Mouse (Mus musculus): ENCODE data around the gene Tgfb2.

- no peak for TF ChIP-seq CTCF (IDR thresholded peaks at IDR 0.05 in 2 of 3, conservative IDR thresholded peaks at IDR 0.05 in 1 of 3; ENCODE audit: control insufficient read depth in 1 of 3, insufficient read depth in 1 of 3, low read depth in 2 of 3, low read length in 3 of 3, poor library complexity in 1 of 3, severe bottlenecking in 1 of 3)
- TF ChIP-seq GATA1 (IDR thresholded peaks at IDR 0.05; ENCODE audit: low read depth, low read length) = no peak
- TF ChIP-seq TAL1 (IDR thresholded peaks at IDR 0.05; ENCODE audit: low read length) = no peak
- TF ChIP-seq MYB (IDR thresholded peaks at IDR 0.05; ENCODE audit: low read depth, low read length) = no peak
- no peak for TF ChIP-seq ZKSCAN1 (IDR thresholded peaks at IDR 0.05; ENCODE audit: low read depth, low read length)
- no peak for TF ChIP-seq SIN3A (IDR thresholded peaks at IDR 0.05; ENCODE audit: low read length)
- no peak for TF ChIP-seq TBP (IDR thresholded peaks at IDR 0.05; ENCODE audit: low read depth, low read length)
- no peak for TF ChIP-seq NELFE (IDR thresholded peaks at IDR 0.05; ENCODE audit: low read depth, low read length)
- no peak for TF ChIP-seq ZC3H11A (IDR thresholded peaks at IDR 0.05; ENCODE audit: low read depth, low read length)
- TF ChIP-seq RCOR1 (IDR thresholded peaks at IDR 0.05; ENCODE audit: low read depth, low read length) = no peak
- no peak for TF ChIP-seq KAT2A (conservative IDR thresholded peaks at IDR 0.05; ENCODE audit: low read depth, low read length)
- no peak for TF ChIP-seq MXI1 (IDR thresholded peaks at IDR 0.05; ENCODE audit: low read depth, low read length)
- no peak for TF ChIP-seq POLR2A (IDR thresholded peaks at IDR 0.05; ENCODE audit: control insufficient read depth in 1 of 2, insufficient read depth in 1 of 2, low read depth in 1 of 2, low read length in 2 of 2, poor library complexity in 1 of 2)
Measured at GRCm38 (mm10) chr1:186652208-186652607, 53.6 kb downstream of the Tgfb2 start.

Measured in MEL (cell line).